Mouse (Mus musculus) thymus, adult 2 months (tissue): ENCODE results near the gene Apoa5.

Source experiments
- CTCF ChIP-seq: fragments of 200-500 bp; IDR thresholded peaks from 2 replicates; pipeline ENCODE4 v1.5.1; 2012; ENCODE audit warnings: mild to moderate bottlenecking, control low read depth, low read length, moderate library complexity, borderline replicate concordance; ENCODE audit not compliant: control insufficient read depth, poor library complexity, insufficient read depth; ENCODE audit errors: extremely low read depth
- POLR2A ChIP-seq: fragments of 200-500 bp; IDR thresholded peaks from 2 replicates; pipeline ENCODE4 v1.6.1; 2012; ENCODE audit warnings: mild to moderate bottlenecking, low read length, control low read depth, moderate library complexity; ENCODE audit not compliant: control insufficient read depth, poor library complexity, insufficient read depth; ENCODE audit errors: extremely low read depth

DNA sequence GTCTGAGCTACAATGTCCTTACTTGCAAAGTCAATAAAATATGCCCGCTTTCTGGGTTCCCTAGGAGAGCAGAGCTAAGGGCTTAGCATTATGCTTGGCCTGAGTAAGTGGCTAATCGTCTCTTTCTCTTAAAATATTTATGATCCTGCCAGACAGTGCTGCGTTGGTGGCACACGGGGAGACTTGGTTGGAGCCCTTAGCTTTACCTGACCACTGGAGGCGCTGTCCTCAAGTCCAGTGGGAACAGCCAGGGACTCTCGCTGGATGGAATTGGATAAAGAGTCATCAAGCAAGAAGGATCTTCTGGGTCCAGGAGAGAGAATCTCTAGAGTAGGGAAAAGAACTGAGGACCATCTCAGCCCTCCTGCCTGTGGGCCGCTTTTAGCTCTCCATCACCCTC lies 40.7 kb downstream of the Apoa5 start:
- TF ChIP-seq CTCF (no peak), POLR2A (no peak)
